Mouse (Mus musculus): ENCODE measurements at regions not wholly inside any gene's neighbourhood (a gene's known extent, or its start where the extent isn't known, plus 50 kb on each side); places are given as distances from the start of the nearest gene placed in this dataset.

GRCm38 (mm10) chr2:168338382-168338781, 56.8 kb upstream of the Kcng1 start:
- DNase-seq (ENCODE audit: low spot score in 2 of 2) = no peak

GRCm38 (mm10) chr2:168337611-168338010, 56.1 kb upstream of the Kcng1 start:
- DNase-seq (ENCODE audit: low spot score in 2 of 2) = no peak

- no peak for DNase-seq (ENCODE audit: low spot score in 2 of 2)
These were observed 54.3 kb upstream of the Kcng1 start for GRCm38 (mm10) chr2:168335739-168336385.

GRCm38 (mm10) chr2:168334241-168334588, 52.7 kb upstream of the Kcng1 start:
- no peak for DNase-seq (ENCODE audit: low spot score in 2 of 2)

GRCm38 (mm10) chr2:168333552-168334240, 52.2 kb upstream of the Kcng1 start:
- no peak for DNase-seq (ENCODE audit: low spot score in 2 of 2)

- DNase-seq (ENCODE audit: low spot score in 2 of 2) = no peak
These were observed 51.4 kb upstream of the Kcng1 start for GRCm38 (mm10) chr2:168332972-168333371.
